Mouse (Mus musculus) cerebellum, adult 9-10 months (tissue): ENCODE measurements around the gene Ptpn3.

ENCODE experiments used
- DNase-seq: peaks from one replicate; pipeline ENCODE4 v3.0.0; 2022

Gene Ptpn3

DNA sequence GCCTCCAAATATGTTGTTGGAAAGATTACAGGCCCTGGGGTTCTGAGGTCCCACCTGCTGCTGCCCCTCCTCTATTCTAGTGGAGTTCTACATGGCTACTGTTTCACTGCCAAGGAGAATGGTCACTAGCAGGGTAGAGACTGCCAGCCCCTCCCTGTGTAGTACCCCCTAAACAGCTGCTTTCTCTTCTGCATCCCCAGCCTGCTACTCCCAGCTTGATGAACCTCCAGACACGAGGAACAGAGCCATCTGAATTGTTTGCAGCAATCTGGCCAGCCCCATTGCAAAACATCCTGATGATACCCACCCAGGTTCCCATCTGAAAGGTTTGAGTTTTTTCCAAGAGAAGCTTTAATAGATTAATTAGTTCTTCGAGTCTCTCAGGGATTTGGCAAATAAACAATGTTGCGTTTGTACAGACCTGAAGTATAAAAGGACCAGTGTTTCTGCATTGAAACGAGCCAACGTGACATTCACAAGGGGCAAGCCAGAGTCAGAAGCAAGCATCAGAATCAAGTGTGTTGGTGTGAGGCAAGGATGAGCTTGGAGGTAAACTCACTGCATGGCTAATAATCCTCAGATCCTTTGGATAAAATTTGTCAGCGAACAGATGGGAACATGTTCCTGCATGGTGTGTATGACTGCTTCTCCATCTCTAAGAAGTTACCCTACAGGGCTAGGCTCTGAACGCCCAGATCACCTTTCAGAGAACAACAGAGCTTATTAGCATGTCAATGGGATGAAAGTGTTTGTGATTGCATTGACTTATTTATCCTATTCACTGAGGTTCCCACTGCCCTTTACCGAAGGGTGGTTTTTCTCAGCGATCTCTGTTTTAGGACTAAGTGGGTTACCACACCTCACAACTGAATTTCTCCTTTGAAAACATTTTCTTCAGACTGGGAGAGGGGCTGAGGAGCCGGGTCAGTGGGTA lies 138.6 kb downstream of the Ptpn3 start:
- no peak for DNase-seq

DNA sequence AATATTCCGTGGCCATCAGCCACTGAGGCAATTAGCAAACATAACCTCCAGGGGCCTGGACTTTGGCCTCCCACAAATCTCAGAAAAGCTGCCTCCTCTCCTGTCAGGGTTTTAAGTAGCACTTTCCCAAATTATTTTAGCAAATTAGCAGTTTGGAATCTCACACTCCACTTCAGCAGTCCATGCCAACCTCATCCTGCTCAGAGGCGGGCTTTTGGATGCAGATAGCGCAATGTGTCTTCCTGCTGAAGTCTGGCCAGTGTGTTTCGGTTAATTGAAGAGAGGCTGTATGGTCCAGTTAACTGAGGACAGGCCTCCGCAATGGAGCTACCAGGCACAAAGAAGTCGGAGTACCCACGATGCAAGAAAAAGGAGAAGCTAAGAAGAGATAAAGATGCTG lies 141.1 kb downstream of the Ptpn3 start:
- no peak for DNase-seq

DNA sequence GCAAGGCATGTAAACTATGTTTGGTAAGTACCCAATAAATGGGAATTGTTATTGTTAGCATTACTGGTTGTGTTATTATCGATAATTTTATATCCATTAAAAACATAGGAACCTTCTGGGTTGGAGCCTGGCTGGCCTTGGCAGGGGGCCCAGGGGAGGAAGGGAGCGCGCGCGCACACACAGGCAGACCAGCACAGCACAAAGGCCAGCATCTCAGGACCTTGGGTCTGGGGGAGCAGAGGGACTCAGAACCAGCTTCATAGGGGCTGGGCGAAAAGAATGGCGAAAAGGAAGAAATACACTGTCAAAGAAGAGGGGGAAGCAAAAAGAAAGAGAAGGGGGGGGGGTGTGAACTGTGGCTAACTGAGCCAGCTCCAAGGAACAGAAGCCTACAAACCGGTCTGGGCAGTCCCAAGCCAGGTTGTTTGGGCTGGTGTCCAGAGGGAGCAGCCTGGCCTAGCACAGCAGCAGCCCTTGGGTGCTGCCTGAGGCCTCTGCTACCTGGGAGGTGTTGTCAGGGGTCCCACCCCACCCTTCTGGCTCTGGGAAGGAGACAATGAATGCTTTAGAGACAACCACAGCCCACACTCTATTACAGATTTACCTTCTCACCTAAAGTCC lies 145.0 kb downstream of the Ptpn3 start:
- DNase-seq = no peak

DNA sequence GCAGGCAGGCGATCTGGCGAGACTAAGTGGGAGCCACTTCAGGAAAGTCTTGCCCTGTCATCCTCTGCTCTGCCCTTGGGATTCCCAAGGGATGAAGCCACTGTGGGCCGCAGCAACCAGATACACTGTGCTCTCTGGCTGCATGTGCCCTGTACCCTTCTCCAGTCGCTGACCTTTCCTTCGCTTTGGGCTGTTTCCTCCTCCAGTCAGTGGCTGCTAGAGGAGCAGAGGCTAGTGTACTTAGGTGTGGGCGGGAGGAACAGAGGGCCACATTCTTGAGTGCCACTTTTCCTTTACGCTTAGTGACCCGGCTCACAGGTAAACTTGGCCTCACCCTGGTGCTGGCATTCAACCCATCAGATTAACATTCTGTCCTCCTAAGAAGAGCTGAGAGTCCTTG lies 147.8 kb downstream of the Ptpn3 start:
- no peak for DNase-seq

DNA sequence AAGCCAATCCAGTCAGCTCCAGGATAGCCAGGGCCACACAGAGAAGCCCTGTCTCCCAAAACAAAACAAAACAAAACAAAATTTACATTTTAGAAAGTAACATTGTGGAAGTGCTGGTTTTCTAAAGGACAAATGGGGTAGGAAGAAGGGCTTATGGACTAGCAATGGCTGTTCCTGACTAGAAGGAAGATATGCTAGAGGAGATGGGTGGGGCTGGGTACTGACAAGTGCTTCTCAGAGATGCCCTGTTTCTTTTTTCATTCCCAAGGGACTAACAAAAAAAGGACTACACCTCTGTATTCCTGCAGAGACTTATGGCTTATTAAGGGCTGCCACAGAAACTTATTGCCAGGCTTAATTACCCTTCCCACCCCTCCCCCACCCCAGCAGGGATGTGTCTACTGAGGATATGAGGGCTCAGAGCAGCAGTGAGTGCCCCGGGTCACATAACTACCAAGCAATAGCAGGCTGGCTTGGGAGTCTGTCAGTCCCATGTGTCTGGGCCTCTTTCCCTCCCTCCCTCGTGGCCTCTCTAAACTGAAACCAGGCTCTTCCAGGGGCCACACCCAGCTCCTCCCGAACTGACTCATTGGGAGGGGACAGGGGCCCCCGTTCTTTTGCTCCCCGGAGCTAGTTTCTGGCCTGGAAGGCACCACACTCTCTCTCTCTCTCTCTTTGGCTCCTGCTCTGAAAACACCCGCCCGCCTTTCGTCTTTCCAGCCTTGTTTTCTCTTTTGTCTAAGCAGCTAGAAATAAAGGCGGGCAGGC lies 148.4 kb downstream of the Ptpn3 start:
- DNase-seq = no peak

DNA sequence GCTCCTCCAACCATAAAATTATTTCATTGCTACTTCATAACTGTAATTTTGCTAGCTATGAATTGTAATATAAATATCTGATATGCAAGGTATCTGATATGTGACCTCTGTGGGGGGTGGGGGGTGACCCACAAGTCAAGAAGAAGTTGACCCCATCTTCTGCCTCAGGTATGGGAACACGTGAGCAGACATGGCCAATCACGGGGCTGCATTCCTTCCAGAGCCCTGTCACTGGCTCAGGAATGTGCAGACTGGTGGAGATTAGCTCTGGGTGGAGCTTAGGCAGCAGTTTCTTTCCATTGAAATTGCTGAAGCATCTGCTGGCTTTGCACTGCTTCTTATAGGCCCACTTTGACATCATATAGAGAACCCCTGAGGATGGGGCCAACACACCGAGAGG lies 153.5 kb downstream of the Ptpn3 start:
- no peak for DNase-seq

DNA sequence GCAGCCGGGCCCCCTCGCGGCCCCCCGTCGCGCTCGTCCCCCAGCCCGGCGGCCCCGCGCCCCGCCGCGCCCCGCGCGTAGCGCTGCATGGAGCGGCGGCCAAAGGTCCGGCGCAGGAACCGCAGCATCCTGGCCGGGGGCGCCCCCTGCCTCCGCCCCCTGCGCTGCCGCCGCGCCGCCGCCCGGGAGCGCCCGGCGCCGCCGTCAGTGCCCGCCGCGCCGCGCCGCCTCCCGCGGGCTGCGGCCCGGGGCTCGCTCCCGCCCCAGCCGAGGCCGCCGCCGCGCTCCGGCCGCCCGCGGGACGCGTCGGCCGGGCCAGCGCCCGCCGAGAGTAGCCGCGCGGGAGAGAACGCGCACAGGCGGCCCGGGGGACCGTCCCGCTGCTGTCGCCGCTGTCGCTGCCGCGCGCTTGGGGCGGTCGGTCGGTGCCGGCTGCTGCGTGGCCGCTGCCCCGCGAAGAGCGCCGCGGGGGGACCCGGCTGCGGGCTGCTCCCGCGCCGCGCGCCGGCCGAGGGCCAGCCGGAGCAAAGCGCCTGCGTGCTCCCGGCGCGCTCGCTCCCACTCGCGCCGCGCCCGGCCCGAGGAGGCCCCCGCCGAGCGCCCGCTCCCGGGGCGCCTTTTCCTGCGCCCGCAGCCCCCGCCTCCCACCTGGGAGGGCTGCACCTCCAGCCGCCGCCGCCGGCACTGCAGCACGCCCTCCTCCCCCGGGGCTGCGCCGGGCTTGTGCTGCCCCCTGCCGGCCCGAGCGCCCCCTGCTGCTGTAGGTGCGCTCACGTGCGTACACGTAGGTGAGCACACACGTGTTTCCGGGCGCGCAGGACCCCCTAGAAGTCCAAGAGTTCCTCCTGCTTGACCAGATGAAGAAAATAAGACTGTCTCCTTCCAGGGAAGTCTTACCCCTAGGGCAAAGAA lies 158.4 kb downstream of the Ptpn3 start, which contains the start of gene Epb41l4b:
Gene Epb41l4b (minus strand): TSS at position 412 of the 912 bp plus-strand sequence.
- peak; percentile 87 for DNase-seq

DNA sequence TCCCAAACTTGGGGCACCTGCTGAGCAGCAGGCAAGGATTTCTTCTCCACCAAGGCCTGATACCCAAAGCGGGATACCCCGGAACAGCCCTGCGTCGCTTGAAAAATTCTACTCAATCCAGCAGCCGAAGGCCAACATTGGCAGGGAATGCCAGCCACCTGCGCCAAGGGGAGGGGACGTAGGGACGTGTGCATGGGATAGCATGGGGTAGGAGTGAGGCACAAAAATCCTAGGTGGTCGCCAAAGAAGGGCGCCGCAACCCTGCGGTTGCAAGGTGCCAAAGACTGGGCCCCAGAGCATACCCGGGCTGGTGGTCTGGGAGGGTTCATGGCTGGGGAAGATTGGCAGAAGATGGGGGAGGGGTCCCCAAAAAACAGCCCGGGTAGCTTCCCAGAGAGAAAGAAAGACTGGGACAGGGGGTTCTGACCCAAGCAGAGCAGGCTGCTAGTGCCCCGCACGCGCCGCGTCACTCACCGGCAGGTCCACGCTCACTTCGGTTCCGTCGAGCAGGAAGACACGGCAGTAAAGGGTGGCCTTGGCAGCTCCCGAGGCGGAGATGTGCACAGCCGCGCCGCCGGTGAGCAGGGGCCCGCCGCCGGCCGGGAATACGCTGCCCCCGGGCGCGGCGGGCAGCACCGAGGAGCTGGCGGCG lies 159.1 kb downstream of the Ptpn3 start:
- DNase-seq = peak; percentile 71

DNA sequence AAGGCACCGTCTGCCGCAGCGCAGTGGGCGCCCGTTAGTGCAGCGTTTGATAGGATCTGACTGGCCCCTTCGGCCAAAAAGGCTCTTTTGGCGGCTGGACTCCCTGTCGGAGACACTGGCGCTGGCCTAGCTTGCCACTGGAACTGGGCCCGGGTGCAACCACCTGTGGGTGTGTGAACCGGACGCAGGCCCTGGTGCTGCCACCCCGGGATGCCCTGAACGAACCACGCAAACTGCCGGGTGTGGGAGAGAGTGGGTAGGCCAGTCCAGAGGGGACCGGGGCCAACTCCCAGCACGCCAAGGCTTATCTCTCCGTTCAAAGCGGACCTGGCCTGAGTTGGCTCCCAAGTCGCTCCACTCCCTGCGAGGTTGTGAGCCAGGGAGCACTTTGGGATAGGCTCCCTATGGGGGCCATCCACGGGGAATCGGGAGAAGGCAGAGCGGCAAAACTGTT lies 159.7 kb downstream of the Ptpn3 start:
- peak; percentile 85 for DNase-seq

DNA sequence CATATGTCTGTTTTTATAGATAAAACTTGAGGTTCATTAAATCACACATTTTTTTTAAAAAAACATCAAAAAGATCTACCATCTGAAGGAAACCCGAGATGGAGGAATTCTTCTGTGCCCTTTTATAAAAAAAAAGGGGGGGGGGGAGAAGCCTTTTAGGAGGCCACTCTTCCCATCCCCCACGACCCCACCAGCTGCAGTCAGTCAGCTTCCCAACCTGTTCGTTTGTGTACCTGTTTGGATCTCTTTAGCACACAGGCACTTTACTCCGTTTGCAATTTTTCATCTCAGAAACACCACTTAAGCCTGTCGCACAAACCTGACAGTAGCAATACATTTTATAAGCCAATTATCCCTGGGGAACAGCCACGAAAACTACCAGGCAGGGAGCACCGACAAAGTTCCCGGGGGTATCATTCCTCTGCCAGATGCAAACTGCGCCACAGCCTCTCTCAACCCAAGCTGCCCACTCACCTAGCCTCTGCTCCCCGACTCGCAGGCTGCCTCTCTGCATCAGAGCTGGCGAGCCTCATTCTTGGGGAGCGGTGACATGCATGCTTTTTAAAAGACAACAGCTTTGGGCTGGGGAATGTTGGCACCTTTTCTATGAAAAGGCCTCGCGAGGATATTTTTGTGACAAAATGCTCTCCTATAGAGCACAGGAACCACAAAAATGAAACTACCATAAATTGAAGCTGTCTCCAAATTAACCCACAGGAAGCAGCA lies 160.5 kb downstream of the Ptpn3 start:
- DNase-seq = peak; percentile 72
